Mouse (Mus musculus): Measurements from ENCODE around the gene Ryr3. TPM values are rescaled to one million over a fixed set of nuclear protein-coding genes. Genes with fewer than 3 reads are reported as not detected.

Ryr3 gene
- polyA plus RNA-seq, 1 experiment from 2014 or later = 0.10 TPM

DNA sequence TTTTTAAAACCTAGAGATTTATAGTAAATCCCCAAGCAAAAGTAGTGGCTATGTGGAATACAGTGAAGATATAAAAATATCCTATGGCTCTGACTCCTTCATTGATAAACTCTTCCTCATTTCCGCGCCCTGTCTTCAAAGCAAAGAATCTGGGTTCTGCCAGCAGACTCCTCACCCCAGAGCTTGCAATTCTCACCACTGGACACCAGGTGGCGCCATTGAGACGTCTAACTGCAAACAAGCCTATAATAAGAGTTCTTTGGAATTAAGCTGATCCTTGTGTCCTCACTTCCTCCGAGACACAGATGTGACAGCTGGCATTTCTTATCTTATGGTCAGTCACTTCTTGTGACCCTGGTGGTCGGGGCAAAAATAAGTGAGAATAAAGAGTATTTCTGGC lies 442.1 kb downstream of the Ryr3 start:
- Histone ChIP-seq H3K27ac (no peak overlapping the region), H3K36me3 (no peaks in the 10 kb centered on the region), H3K4me1 (replicated peaks) (no peaks in the 10 kb centered on the region), H3K9ac (replicated peaks) (no peak overlapping the region), H3K4me2 (no peak overlapping the region), H3K9me3 (no peaks in the 10 kb centered on the region), H3K4me3 (replicated peaks) (no peak overlapping the region), H3K27me3 (no peaks in the 10 kb centered on the region)
- ATAC-seq (ENCODE audit: insufficient number of reproducible peaks, insufficient read depth, low FRiP score, low TSS enrichment, low read depth) = no peak
- WGBS = 27% methylated on average over 6 of the region's 6 CpGs

DNA sequence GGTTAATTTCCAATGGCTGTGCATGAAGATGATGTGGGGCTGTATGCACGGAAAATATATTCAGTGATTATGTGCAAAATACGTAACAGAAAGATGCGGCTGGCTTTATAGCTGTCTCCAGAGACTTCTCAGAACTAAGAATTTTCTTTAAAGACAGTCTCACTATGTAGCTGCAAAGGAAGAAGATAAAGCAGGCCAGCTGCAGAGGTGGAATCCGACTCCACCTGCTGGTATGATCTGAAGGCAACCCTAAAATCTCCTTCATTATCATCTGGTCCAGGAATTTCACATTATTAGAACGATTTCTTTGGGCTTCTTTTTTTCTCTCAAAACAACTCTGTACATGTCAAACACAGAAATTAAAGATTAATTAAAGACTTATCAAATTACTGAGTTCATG lies 449.2 kb downstream of the Ryr3 start:
- Histone ChIP-seq H3K4me2 (no peak overlapping the region), H3K4me1 (replicated peaks) (no peaks in the 10 kb centered on the region), H3K9ac (replicated peaks) (no peak overlapping the region), H3K4me3 (replicated peaks) (no peak overlapping the region), H3K27ac (no peak overlapping the region), H3K36me3 (no peaks in the 10 kb centered on the region), H3K9me3 (no peaks in the 10 kb centered on the region), H3K27me3 (peaks cover 5% of the 10 kb centered on the region; the same call in 1 of the 2 replicates)
- 75% methylated on average over 5 of the region's 5 CpGs for WGBS
- ATAC-seq (ENCODE audit: insufficient number of reproducible peaks, insufficient read depth, low FRiP score, low TSS enrichment, low read depth) = no peak

DNA sequence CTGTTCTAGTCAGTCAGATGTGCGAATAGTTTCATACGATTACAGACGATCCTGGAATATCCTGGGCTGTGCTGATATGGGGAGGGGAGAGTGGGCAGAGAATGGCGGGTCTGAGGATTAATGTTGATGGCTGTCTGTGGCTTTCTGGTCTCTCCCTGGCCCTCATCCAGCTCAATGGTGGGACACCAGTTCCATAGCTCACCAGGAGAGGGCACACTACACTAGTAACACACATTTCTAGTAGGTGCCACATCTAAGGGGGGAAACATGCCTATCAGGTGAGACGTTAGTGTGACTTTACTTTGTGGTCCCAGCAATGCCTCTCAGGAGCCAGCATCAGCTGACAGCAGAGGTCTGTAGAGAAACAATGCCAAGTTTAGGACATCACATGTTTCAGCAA lies 451.9 kb downstream of the Ryr3 start:
- 61% methylated on average over 5 of the region's 5 CpGs for WGBS
- Histone ChIP-seq H3K9ac (replicated peaks) (no peak overlapping the region), H3K4me1 (replicated peaks) (no peaks in the 10 kb centered on the region), H3K36me3 (no peaks in the 10 kb centered on the region), H3K4me2 (no peak overlapping the region), H3K27ac (no peak overlapping the region), H3K9me3 (no peaks in the 10 kb centered on the region), H3K4me3 (replicated peaks) (no peak overlapping the region), H3K27me3 (peaks cover 5% of the 10 kb centered on the region; the same call in 1 of the 2 replicates)
- no peak for ATAC-seq (ENCODE audit: insufficient number of reproducible peaks, insufficient read depth, low FRiP score, low TSS enrichment, low read depth)

GRCm38 (mm10) chr2:112764274-112764673 lies 452.6 kb downstream of the Ryr3 start:
- H3K4me1 ChIP-seq (replicated peaks) = no peaks in the 10 kb centered on the region
- no peak overlapping the region for H3K27ac ChIP-seq
- H3K27me3 ChIP-seq = peaks cover 5% of the 10 kb centered on the region; the same call in 1 of the 2 replicates
- H3K4me2 ChIP-seq = no peak overlapping the region
- no peak overlapping the region for H3K4me3 ChIP-seq (replicated peaks)
- no peak overlapping the region for H3K9ac ChIP-seq (replicated peaks)
- H3K36me3 ChIP-seq = no peaks in the 10 kb centered on the region
- no peak for ATAC-seq (ENCODE audit: insufficient number of reproducible peaks, insufficient read depth, low FRiP score, low TSS enrichment, low read depth)
- H3K9me3 ChIP-seq = no peaks in the 10 kb centered on the region
- 72% methylated on average over 5 of the region's 5 CpGs for WGBS

DNA sequence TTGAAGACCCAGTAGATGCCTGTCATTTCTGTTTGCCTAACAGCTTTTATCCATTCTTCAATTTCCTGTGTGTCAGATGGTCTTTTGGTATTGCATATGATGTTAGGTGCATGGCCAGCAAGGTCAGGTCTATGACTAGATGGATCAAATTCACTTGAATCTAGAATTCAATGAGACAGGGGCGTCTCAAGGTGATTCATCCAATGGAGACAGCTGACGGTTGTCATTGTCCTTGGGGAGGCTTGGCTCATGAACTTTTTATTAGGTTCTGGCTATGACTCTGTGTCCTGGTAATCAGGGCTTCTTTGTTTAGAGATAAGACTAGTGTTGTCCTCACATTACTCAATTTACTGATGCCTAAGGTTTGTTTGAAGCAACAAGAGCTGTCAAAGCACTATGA lies 454.9 kb downstream of the Ryr3 start:
- H3K4me1 ChIP-seq (replicated peaks) = no peaks in the 10 kb centered on the region
- H3K36me3 ChIP-seq = no peaks in the 10 kb centered on the region
- no peak overlapping the region for H3K4me2 ChIP-seq
- 75% methylated on average over 2 of the region's 2 CpGs for WGBS
- no peak overlapping the region for H3K4me3 ChIP-seq (replicated peaks)
- H3K27ac ChIP-seq = no peak overlapping the region
- ATAC-seq (ENCODE audit: insufficient number of reproducible peaks, insufficient read depth, low FRiP score, low TSS enrichment, low read depth) = no peak
- peaks cover 5% of the 10 kb centered on the region; the same call in 1 of the 2 replicates for H3K27me3 ChIP-seq
- no peak overlapping the region for H3K9ac ChIP-seq (replicated peaks)
- H3K9me3 ChIP-seq = no peaks in the 10 kb centered on the region

GRCm38 (mm10) chr2:112761196-112761913 lies 455.5 kb downstream of the Ryr3 start:
- Histone ChIP-seq H3K27ac (no peak overlapping the region), H3K9ac (replicated peaks) (no peak overlapping the region), H3K36me3 (no peaks in the 10 kb centered on the region), H3K27me3 (peaks cover 5% of the 10 kb centered on the region; the same call in 1 of the 2 replicates), H3K9me3 (no peaks in the 10 kb centered on the region), H3K4me3 (replicated peaks) (no peak overlapping the region), H3K4me2 (no peak overlapping the region), H3K4me1 (replicated peaks) (no peaks in the 10 kb centered on the region)
- WGBS = 76% methylated on average over 6 of the region's 6 CpGs
- ATAC-seq (ENCODE audit: insufficient number of reproducible peaks, insufficient read depth, low FRiP score, low TSS enrichment, low read depth) = no peak

GRCm38 (mm10) chr2:112760692-112761091 lies 456.2 kb downstream of the Ryr3 start:
- WGBS = 81% methylated on average over 4 of the region's 4 CpGs
- Histone ChIP-seq H3K27me3 (peaks cover 3% of the 10 kb centered on the region; the same call in 1 of the 2 replicates), H3K9me3 (no peaks in the 10 kb centered on the region), H3K4me2 (no peak overlapping the region), H3K36me3 (no peaks in the 10 kb centered on the region), H3K4me3 (replicated peaks) (no peak overlapping the region), H3K9ac (replicated peaks) (no peak overlapping the region), H3K27ac (no peak overlapping the region), H3K4me1 (replicated peaks) (no peaks in the 10 kb centered on the region)
- ATAC-seq (ENCODE audit: insufficient number of reproducible peaks, insufficient read depth, low FRiP score, low TSS enrichment, low read depth) = no peak

DNA sequence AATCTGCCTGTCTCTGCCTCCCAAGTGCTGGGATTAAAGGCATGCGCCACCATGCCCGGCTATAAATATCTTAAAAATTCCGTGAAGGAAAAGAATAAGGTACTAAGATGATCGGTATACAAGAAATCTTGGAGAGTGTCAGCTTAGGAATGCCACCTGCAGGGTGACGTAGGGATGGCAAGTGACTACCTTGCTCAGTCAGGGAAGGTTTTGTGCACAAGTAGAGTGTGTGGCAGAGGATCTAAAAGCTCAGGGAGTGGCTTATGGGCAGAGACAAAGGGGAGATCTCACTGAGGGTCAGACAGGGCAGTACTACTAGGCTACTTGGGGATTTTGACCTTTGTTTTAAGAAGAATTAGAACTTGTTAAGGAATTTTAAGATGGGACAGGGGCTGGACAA lies 457.2 kb downstream of the Ryr3 start:
- H3K4me2 ChIP-seq = no peak overlapping the region
- no peaks in the 10 kb centered on the region for H3K9me3 ChIP-seq
- ATAC-seq (ENCODE audit: insufficient number of reproducible peaks, insufficient read depth, low FRiP score, low TSS enrichment, low read depth) = no peak
- peaks cover 3% of the 10 kb centered on the region; the same call in 1 of the 2 replicates for H3K27me3 ChIP-seq
- no peak overlapping the region for H3K9ac ChIP-seq (replicated peaks)
- H3K4me3 ChIP-seq (replicated peaks) = no peak overlapping the region
- H3K27ac ChIP-seq = no peak overlapping the region
- H3K36me3 ChIP-seq = no peaks in the 10 kb centered on the region
- no peaks in the 10 kb centered on the region for H3K4me1 ChIP-seq (replicated peaks)
- 79% methylated on average over 5 of the region's 5 CpGs for WGBS

GRCm38 (mm10) chr2:112758732-112759131 lies 458.2 kb downstream of the Ryr3 start:
- no peak overlapping the region for H3K4me2 ChIP-seq
- H3K36me3 ChIP-seq = no peaks in the 10 kb centered on the region
- H3K27ac ChIP-seq = no peak overlapping the region
- 87% methylated on average over 2 of the region's 2 CpGs for WGBS
- no peaks in the 10 kb centered on the region for H3K9me3 ChIP-seq
- no peaks in the 10 kb centered on the region for H3K4me1 ChIP-seq (replicated peaks)
- no peak overlapping the region for H3K4me3 ChIP-seq (replicated peaks)
- no peak overlapping the region for H3K9ac ChIP-seq (replicated peaks)
- no peak for ATAC-seq (ENCODE audit: insufficient number of reproducible peaks, insufficient read depth, low FRiP score, low TSS enrichment, low read depth)
- H3K27me3 ChIP-seq = no peaks in the 10 kb centered on the region

GRCm38 (mm10) chr2:112753316-112753715 lies 463.6 kb downstream of the Ryr3 start:
- H3K27ac ChIP-seq = no peak overlapping the region
- no peak for ATAC-seq (ENCODE audit: insufficient number of reproducible peaks, insufficient read depth, low FRiP score, low TSS enrichment, low read depth)
- H3K27me3 ChIP-seq = no peaks in the 10 kb centered on the region
- H3K4me1 ChIP-seq (replicated peaks) = no peaks in the 10 kb centered on the region
- no peaks in the 10 kb centered on the region for H3K36me3 ChIP-seq
- no peak overlapping the region for H3K4me2 ChIP-seq
- 79% methylated on average over 4 of the region's 4 CpGs for WGBS
- H3K9me3 ChIP-seq = no peaks in the 10 kb centered on the region
- no peak overlapping the region for H3K9ac ChIP-seq (replicated peaks)
- H3K4me3 ChIP-seq (replicated peaks) = no peak overlapping the region

DNA sequence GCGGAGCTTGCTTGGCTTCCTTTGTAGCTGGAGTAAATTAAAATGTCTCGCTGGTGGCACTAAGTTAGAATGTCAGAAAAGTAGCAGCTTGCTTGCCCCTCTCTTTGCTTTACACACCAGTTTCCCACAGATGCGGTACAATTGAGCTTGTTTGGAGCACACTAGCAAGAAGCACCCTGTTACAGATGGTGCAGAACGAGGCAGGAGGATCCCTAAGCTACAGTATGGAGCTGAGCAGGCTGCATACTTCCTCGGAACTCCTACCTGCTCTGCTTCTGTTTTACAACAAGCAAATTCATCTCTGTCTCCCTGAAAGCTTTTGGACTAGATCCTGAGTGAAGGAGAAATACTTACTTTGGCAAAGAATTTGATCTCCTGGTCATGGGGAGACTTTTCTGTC lies 465.5 kb downstream of the Ryr3 start:
- 72% methylated on average over 5 of the region's 5 CpGs for WGBS
- H3K27ac ChIP-seq = no peak overlapping the region
- no peak for ATAC-seq (ENCODE audit: insufficient number of reproducible peaks, insufficient read depth, low FRiP score, low TSS enrichment, low read depth)

DNA sequence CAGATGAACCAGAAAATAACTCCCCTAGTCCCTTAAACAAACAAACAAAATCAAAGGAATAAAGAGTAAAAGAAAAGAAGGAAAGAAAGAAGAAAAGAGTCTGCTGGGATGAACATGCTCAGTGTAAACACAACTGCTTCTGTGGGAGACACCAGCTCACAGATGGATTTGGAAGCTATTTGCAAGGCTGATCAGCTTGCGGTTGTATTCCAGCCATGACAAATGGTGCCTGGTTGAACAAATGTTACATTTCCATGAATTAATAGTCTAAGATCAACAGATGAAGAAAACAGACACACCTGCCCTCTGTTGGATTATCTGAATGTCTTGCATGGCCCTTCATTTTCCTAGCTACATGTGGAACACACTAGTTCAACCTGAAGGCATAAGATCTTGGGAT lies 468.4 kb downstream of the Ryr3 start:
- H3K27ac ChIP-seq = no peak overlapping the region
- H3K4me2 ChIP-seq = no peak overlapping the region
- H3K4me1 ChIP-seq (replicated peaks) = no peaks in the 10 kb centered on the region
- no peak overlapping the region for H3K4me3 ChIP-seq (replicated peaks)
- no peaks in the 10 kb centered on the region for H3K9me3 ChIP-seq
- no peak overlapping the region for H3K9ac ChIP-seq (replicated peaks)
- no peaks in the 10 kb centered on the region for H3K27me3 ChIP-seq
- H3K36me3 ChIP-seq = no peaks in the 10 kb centered on the region
- ATAC-seq (ENCODE audit: insufficient number of reproducible peaks, insufficient read depth, low FRiP score, low TSS enrichment, low read depth) = no peak
- WGBS = 88% methylated on average over 1 of the region's 1 CpGs

More for the DNA sequence above, 465.5 kb downstream of the Ryr3 start:
- no peaks in the 10 kb centered on the region for H3K4me1 ChIP-seq (replicated peaks)
- H3K4me3 ChIP-seq (replicated peaks) = no peak overlapping the region
- H3K9ac ChIP-seq (replicated peaks) = no peak overlapping the region
- no peaks in the 10 kb centered on the region for H3K9me3 ChIP-seq
- H3K4me2 ChIP-seq = no peak overlapping the region
- no peaks in the 10 kb centered on the region for H3K27me3 ChIP-seq
- H3K36me3 ChIP-seq = no peaks in the 10 kb centered on the region
